Mouse (Mus musculus): ENCODE measurements around the gene Gpr45.

- TF ChIP-seq POLR2A (IDR thresholded peaks at IDR 0.05; ENCODE audit: borderline replicate concordance, extremely low read depth, low read depth, low read length) (no peak), CTCF (IDR thresholded peaks at IDR 0.05; ENCODE audit: insufficient read depth, low read length) (no peak)
These were observed 19.1 kb upstream of the Gpr45 start for GRCm38 (mm10) chr1:42933613-42934012.
